ENCODE assay signal across 24 mouse cellular contexts in the genomic region with DNA sequence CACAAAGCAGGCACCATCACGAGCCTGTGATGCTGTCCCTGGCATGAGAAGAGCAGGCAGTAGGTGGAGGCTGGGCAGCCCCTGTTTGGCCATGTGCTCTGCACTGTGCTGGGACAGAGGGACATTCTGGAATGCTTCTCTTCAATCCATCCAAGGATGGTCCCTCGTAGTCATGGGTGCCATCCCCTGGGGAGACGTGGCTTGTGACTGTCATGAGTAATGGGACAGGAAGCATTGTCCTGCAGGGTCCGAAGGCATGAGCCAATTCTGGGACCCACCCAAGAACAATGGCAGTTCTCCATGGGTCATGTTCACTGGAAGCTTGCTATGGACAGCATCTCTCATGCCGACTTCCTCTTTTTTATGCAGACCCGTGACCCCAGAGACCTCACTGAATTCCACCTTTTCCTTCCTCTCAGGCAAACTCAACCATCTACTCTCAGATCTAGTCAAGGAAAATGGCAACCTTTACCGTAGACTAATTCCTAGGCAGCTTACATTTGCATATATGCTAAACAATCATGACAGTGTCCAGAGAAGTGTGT. TPM values are rescaled to one million over a fixed set of nuclear protein-coding genes. Genes with fewer than 3 reads are reported as not detected.
DNase-seq lines count a peak whose midpoint lies in the region; ATAC-seq and TF ChIP-seq lines count a peak whose summit lies in the region.
"Had no signal": no experiment of that assay in that cellular context is flagged by ENCODE, and none has a peak within 500 bp of the region (broad histone marks: within the 10 kb centered on the region; RNA-seq: fewer than 3 reads in every experiment).

No protein-coding gene starts in this region.

- WGBS in liver, adult 2 months: 70% methylated on average over 7 of the region's 7 CpGs
- 48% methylated on average over 7 of the region's 7 CpGs for WGBS in liver, postnatal 0 days (ENCODE audit: insufficient replicate concordance)

- no peaks in the 10 kb centered on the region for H3K4me1 ChIP-seq in liver, adult 2 months (ENCODE audit: control insufficient read depth, insufficient read depth, low read length)
- H3K4me1 ChIP-seq in liver, postnatal 0 days (ENCODE audit: insufficient read depth): no peaks in the 10 kb centered on the region; the same call in 1 of the 2 replicates
- H3K4me1 ChIP-seq in bone marrow macrophage, adult 2 months (ENCODE audit: control insufficient read depth, insufficient read depth, low read length): peaks cover 15% of the 10 kb centered on the region
- H3K4me1 ChIP-seq in megakaryocyte, embryonic 14.5 days: peaks cover 6% of the 10 kb centered on the region; the same call in 1 of the 2 replicates
- H3K4me1 ChIP-seq: forebrain, embryonic 13.5 days; heart, embryonic 13.5 days had no signal

- H3K79me2 ChIP-seq in liver, adult 2 months (ENCODE audit: control insufficient read depth, insufficient read depth, low read length): no peaks in the 10 kb centered on the region

- ATAC-seq in liver, postnatal 0 days: no peak
- peak; percentile 57 for ATAC-seq in granulocyte monocyte progenitor cell, adult 5-6 weeks (replicated peaks; ENCODE audit: poor library complexity, severe bottlenecking)
- ATAC-seq: CD4-positive, CD25-positive, alpha-beta regulatory T cell, adult 4 months; forebrain, embryonic 13.5 days; forebrain, embryonic 16.5 days; hindbrain, postnatal 0 days; inflammation-experienced regulatory T-cells, adult 6 months had no signal

- no peak overlapping the region for H3K4me3 ChIP-seq in liver, adult 2 months (ENCODE audit: insufficient read depth, low read depth, low read length)
- H3K4me3 ChIP-seq in liver, postnatal 0 days (ENCODE audit: low read depth, low read length): no peak overlapping the region
- no peak overlapping the region for H3K4me3 ChIP-seq in bone marrow macrophage, adult 2 months (ENCODE audit: insufficient read depth, low read length)
- peak overlapping the region; percentile 51 for H3K4me3 ChIP-seq in megakaryocyte, embryonic 14.5 days (replicated peaks)
- H3K4me3 ChIP-seq: forebrain, embryonic 10.5 days; forebrain, embryonic 13.5 days; heart, embryonic 13.5 days had no signal

- no peak overlapping the region for H3K27ac ChIP-seq in liver, adult 2 months (replicated peaks; ENCODE audit: insufficient read depth, low read depth, low read length)
- H3K27ac ChIP-seq in liver, postnatal 0 days (ENCODE audit: low read depth): no peak overlapping the region
- H3K27ac ChIP-seq in bone marrow macrophage, adult 2 months (ENCODE audit: insufficient read depth, low read depth, low read length): peak overlapping the region; percentile 20
- H3K27ac ChIP-seq: forebrain, embryonic 10.5 days; forebrain, embryonic 13.5 days; heart, embryonic 13.5 days; hindbrain, embryonic 14.5 days; hindbrain, postnatal 0 days had no signal

- TF ChIP-seq POLR2A in liver, adult 2 months (IDR thresholded peaks at IDR 0.05; ENCODE audit: extremely low read depth, insufficient read depth, low read length): no peak
- no peak for TF ChIP-seq POLR2A in bone marrow macrophage, adult 2 months (IDR thresholded peaks at IDR 0.05; ENCODE audit: borderline replicate concordance, low read depth, low read length)

- no peak for TF ChIP-seq EP300 in liver, postnatal 0 days (IDR thresholded peaks at IDR 0.05; ENCODE audit: low read depth)

- H3K4me2 ChIP-seq in liver, postnatal 0 days (ENCODE audit: low read depth, low read length): no peak overlapping the region
- H3K4me2 ChIP-seq: forebrain, embryonic 13.5 days; heart, embryonic 13.5 days; hindbrain, embryonic 14.5 days had no signal

- no peak for TF ChIP-seq CTCF in liver, adult 2 months (IDR thresholded peaks at IDR 0.05; ENCODE audit: low read depth, low read length)
- TF ChIP-seq CTCF in liver, postnatal 0 days (IDR thresholded peaks at IDR 0.05; ENCODE audit: low read depth): no peak
- no peak for TF ChIP-seq CTCF in bone marrow macrophage, adult 2 months (IDR thresholded peaks at IDR 0.05; ENCODE audit: low read depth, low read length)

- H3K9me3 ChIP-seq in liver, postnatal 0 days (ENCODE audit: low read length): no peaks in the 10 kb centered on the region
- no peaks in the 10 kb centered on the region for H3K9me3 ChIP-seq in megakaryocyte, embryonic 14.5 days
- H3K9me3 ChIP-seq: forebrain, embryonic 10.5 days; forebrain, embryonic 13.5 days; heart, embryonic 13.5 days had no signal

- H3K27me3 ChIP-seq in liver, adult 2 months (ENCODE audit: control insufficient read depth, insufficient read depth, low read length): no peaks in the 10 kb centered on the region
- H3K27me3 ChIP-seq in liver, postnatal 0 days (ENCODE audit: insufficient read depth, low read length): no peaks in the 10 kb centered on the region
- H3K27me3 ChIP-seq in megakaryocyte, embryonic 14.5 days (replicated peaks): peaks cover 21% of the 10 kb centered on the region
- H3K27me3 ChIP-seq: forebrain, embryonic 13.5 days; heart, embryonic 13.5 days had no signal

- H3K9ac ChIP-seq in liver, adult 2 months (ENCODE audit: low read depth, low read length): no peak overlapping the region
- H3K9ac ChIP-seq in liver, postnatal 0 days (replicated peaks): no peak overlapping the region
- H3K9ac ChIP-seq: forebrain, embryonic 13.5 days; heart, embryonic 13.5 days; hindbrain, embryonic 14.5 days had no signal

- H3K36me3 ChIP-seq in liver, adult 2 months (ENCODE audit: control insufficient read depth, insufficient read depth, low read length): no peaks in the 10 kb centered on the region
- H3K36me3 ChIP-seq in liver, postnatal 0 days (replicated peaks; ENCODE audit: insufficient read depth, low read length): no peaks in the 10 kb centered on the region
- H3K36me3 ChIP-seq in megakaryocyte, embryonic 14.5 days (replicated peaks; ENCODE audit: low read length): no peaks in the 10 kb centered on the region
- H3K36me3 ChIP-seq: forebrain, embryonic 10.5 days; heart, embryonic 13.5 days had no signal

- peak; percentile 11 for DNase-seq in liver, adult 2 months (ENCODE audit: extremely low read depth, low read depth, low spot score)
- DNase-seq in liver, postnatal 0 days: no peak
- DNase-seq in gastrocnemius, postnatal 4 days (ENCODE audit: low spot score in 2 of 2): no peak
- DNase-seq in gastrocnemius, postnatal 10 days: no peak
- no peak for DNase-seq in kidney, adult 18-20 months
- DNase-seq: adrenal gland, postnatal 10 days; cerebellum, adult 11-12 months; cerebellum, adult 8-10 months; cerebellum, postnatal 10 days; cerebellum, postnatal 36 days; gastrocnemius, postnatal 14 days; heart, postnatal 14 days; heart, postnatal 4 days had no signal

RNA-seq across cellular contexts. Expression of a gene that starts 41.2 kb away (rescaled TPM):
- total RNA-seq in liver, adult 2 months (2014; rRNA removed): 6.7 and 9.4 TPM in 2 replicates
- 2.3 and 3.1 TPM in 2 replicates for polyA plus RNA-seq in liver, adult 2 months (2012; rRNA removed)
- 30.7 and 32.5 TPM in 2 replicates for polyA plus RNA-seq in liver, postnatal 0 days (2015; fragmentation: Nextera tagmentation; extraction: Ambion mirVana)
- 1.3 TPM in 2 replicates for polyA plus RNA-seq in bone marrow macrophage, adult 2 months (2012; ENCODE audit: insufficient read depth, insufficient read length, missing spikeins)
- 0.34 TPM in 1 of 2 replicates, not detected in the other for total RNA-seq in granulocyte monocyte progenitor cell, adult 5-6 weeks (2014; fragmentation: Nextera tagmentation)
- 0.36 and 0.47 TPM in 2 replicates for total RNA-seq in granulocyte monocyte progenitor cell, adult 5-6 weeks (2017)
- polyA plus RNA-seq in megakaryocyte, embryonic 14.5 days (2012; ENCODE audit: insufficient read depth, low replicate concordance): 4.6 and 7.1 TPM in 2 replicates
- total RNA-seq in gastrocnemius, postnatal 4 days (2021): 1 to 10 TPM; 4.0 to 6.5 TPM
- 1 to 10 TPM; 6.0 to 8.8 TPM for total RNA-seq in gastrocnemius, postnatal 10 days (2021)
